Mouse (Mus musculus): ENCODE measurements around the gene Gm813. TPM values are rescaled to one million over a fixed set of nuclear protein-coding genes. Genes with fewer than 3 reads are reported as not detected.

Gm813 gene
- polyA plus RNA-seq, 1 experiment from 2014 or later: not detected

GRCm38 (mm10) chr16:58604680-58605079 lies 12.1 kb downstream of the Gm813 start:
- no peak overlapping the region for H3K27ac ChIP-seq (replicated peaks)
- H3K4me3 ChIP-seq (ENCODE audit: low read depth, low read length): no peak overlapping the region
- H3K9me3 ChIP-seq (ENCODE audit: control insufficient read depth, low read length): no peaks in the 10 kb centered on the region
- TF ChIP-seq CTCF (IDR thresholded peaks at IDR 0.05; ENCODE audit: low read depth) (no peak), EP300 (optimal IDR thresholded peaks at IDR 0.05) (no peak)
- no peaks in the 10 kb centered on the region for H3K4me1 ChIP-seq (replicated peaks; ENCODE audit: control insufficient read depth, insufficient read depth)
- no peaks in the 10 kb centered on the region for H3K27me3 ChIP-seq (ENCODE audit: control insufficient read depth, insufficient read depth, low read length)
- ATAC-seq (ENCODE audit: low FRiP score, low TSS enrichment): no peak
- H3K4me2 ChIP-seq (replicated peaks; ENCODE audit: low read depth): no peak overlapping the region
- no peak for DNase-seq (ENCODE audit: low spot score)
- no peak overlapping the region for H3K9ac ChIP-seq (ENCODE audit: low read length)
- H3K36me3 ChIP-seq (ENCODE audit: control insufficient read depth, insufficient read depth, low read length): no peaks in the 10 kb centered on the region

- Histone ChIP-seq H3K27me3 (ENCODE audit: control insufficient read depth, insufficient read depth, low read length) (no peaks in the 10 kb centered on the region), H3K9ac (ENCODE audit: low read length) (no peak overlapping the region), H3K4me1 (replicated peaks; ENCODE audit: control insufficient read depth, insufficient read depth) (no peaks in the 10 kb centered on the region), H3K9me3 (ENCODE audit: control insufficient read depth, low read length) (no peaks in the 10 kb centered on the region), H3K4me3 (ENCODE audit: low read depth, low read length) (no peak overlapping the region), H3K36me3 (ENCODE audit: control insufficient read depth, insufficient read depth, low read length) (no peaks in the 10 kb centered on the region), H3K27ac (replicated peaks) (no peak overlapping the region), H3K4me2 (replicated peaks; ENCODE audit: low read depth) (no peak overlapping the region)
- WGBS: 71% methylated on average over 2 of the region's 2 CpGs
- DNase-seq (ENCODE audit: low spot score): no peak
- TF ChIP-seq CTCF (IDR thresholded peaks at IDR 0.05; ENCODE audit: low read depth): no peak
- TF ChIP-seq EP300 (optimal IDR thresholded peaks at IDR 0.05): no peak
- no peak for ATAC-seq (ENCODE audit: low FRiP score, low TSS enrichment)
Measured at GRCm38 (mm10) chr16:58603831-58604230, 12.9 kb downstream of the Gm813 start.

GRCm38 (mm10) chr16:58600846-58601245 lies 15.9 kb downstream of the Gm813 start:
- TF ChIP-seq CTCF (IDR thresholded peaks at IDR 0.05; ENCODE audit: low read depth): no peak
- TF ChIP-seq EP300 (optimal IDR thresholded peaks at IDR 0.05): no peak
- no peaks in the 10 kb centered on the region for H3K36me3 ChIP-seq (ENCODE audit: control insufficient read depth, insufficient read depth, low read length)
- ATAC-seq (ENCODE audit: low FRiP score, low TSS enrichment) (no peak), DNase-seq (ENCODE audit: low spot score) (no peak)
- H3K9ac ChIP-seq (ENCODE audit: low read length): no peak overlapping the region
- no peak overlapping the region for H3K4me3 ChIP-seq (ENCODE audit: low read depth, low read length)
- no peak overlapping the region for H3K4me2 ChIP-seq (replicated peaks; ENCODE audit: low read depth)
- no peaks in the 10 kb centered on the region for H3K27me3 ChIP-seq (ENCODE audit: control insufficient read depth, insufficient read depth, low read length)
- WGBS: 83% methylated on average over 6 of the region's 6 CpGs
- no peaks in the 10 kb centered on the region for H3K4me1 ChIP-seq (replicated peaks; ENCODE audit: control insufficient read depth, insufficient read depth)
- no peak overlapping the region for H3K27ac ChIP-seq (replicated peaks)
- no peaks in the 10 kb centered on the region for H3K9me3 ChIP-seq (ENCODE audit: control insufficient read depth, low read length)

- no peak for TF ChIP-seq CTCF (IDR thresholded peaks at IDR 0.05; ENCODE audit: low read depth)
- no peak for TF ChIP-seq EP300 (optimal IDR thresholded peaks at IDR 0.05)
- ATAC-seq (ENCODE audit: low FRiP score, low TSS enrichment): no peak
- Histone ChIP-seq H3K4me3 (ENCODE audit: low read depth, low read length) (no peak overlapping the region), H3K27me3 (ENCODE audit: control insufficient read depth, insufficient read depth, low read length) (no peaks in the 10 kb centered on the region), H3K9me3 (ENCODE audit: control insufficient read depth, low read length) (no peaks in the 10 kb centered on the region), H3K4me1 (replicated peaks; ENCODE audit: control insufficient read depth, insufficient read depth) (no peaks in the 10 kb centered on the region), H3K27ac (replicated peaks) (no peak overlapping the region), H3K36me3 (ENCODE audit: control insufficient read depth, insufficient read depth, low read length) (no peaks in the 10 kb centered on the region), H3K9ac (ENCODE audit: low read length) (no peak overlapping the region), H3K4me2 (replicated peaks; ENCODE audit: low read depth) (no peak overlapping the region)
- no peak for DNase-seq (ENCODE audit: low spot score)
- WGBS: 50% methylated on average over 3 of the region's 3 CpGs
Measured at GRCm38 (mm10) chr16:58591299-58591698, 25.5 kb downstream of the Gm813 start.

GRCm38 (mm10) chr16:58589444-58589843 lies 27.3 kb downstream of the Gm813 start:
- Histone ChIP-seq H3K36me3 (ENCODE audit: control insufficient read depth, insufficient read depth, low read length) (no peaks in the 10 kb centered on the region), H3K27ac (replicated peaks) (no peak overlapping the region), H3K9me3 (ENCODE audit: control insufficient read depth, low read length) (no peaks in the 10 kb centered on the region), H3K4me1 (replicated peaks; ENCODE audit: control insufficient read depth, insufficient read depth) (no peaks in the 10 kb centered on the region), H3K9ac (ENCODE audit: low read length) (no peak overlapping the region), H3K27me3 (ENCODE audit: control insufficient read depth, insufficient read depth, low read length) (no peaks in the 10 kb centered on the region), H3K4me2 (replicated peaks; ENCODE audit: low read depth) (no peak overlapping the region), H3K4me3 (ENCODE audit: low read depth, low read length) (no peak overlapping the region)
- TF ChIP-seq EP300 (optimal IDR thresholded peaks at IDR 0.05) (no peak), CTCF (IDR thresholded peaks at IDR 0.05; ENCODE audit: low read depth) (no peak)
- ATAC-seq (ENCODE audit: low FRiP score, low TSS enrichment) (no peak), DNase-seq (ENCODE audit: low spot score) (no peak)

- H3K4me1 ChIP-seq (replicated peaks; ENCODE audit: control insufficient read depth, insufficient read depth): no peaks in the 10 kb centered on the region
- ATAC-seq (ENCODE audit: low FRiP score, low TSS enrichment) (peak; percentile 49), DNase-seq (ENCODE audit: low spot score) (no peak)
- no peak for TF ChIP-seq EP300 (optimal IDR thresholded peaks at IDR 0.05)
- no peak overlapping the region for H3K4me2 ChIP-seq (replicated peaks; ENCODE audit: low read depth)
- H3K27ac ChIP-seq (replicated peaks): no peak overlapping the region
- no peak overlapping the region for H3K4me3 ChIP-seq (ENCODE audit: low read depth, low read length)
- no peaks in the 10 kb centered on the region for H3K27me3 ChIP-seq (ENCODE audit: control insufficient read depth, insufficient read depth, low read length)
- H3K36me3 ChIP-seq (ENCODE audit: control insufficient read depth, insufficient read depth, low read length): no peaks in the 10 kb centered on the region
- H3K9ac ChIP-seq (ENCODE audit: low read length): no peak overlapping the region
- 63% methylated on average over 6 of the region's 6 CpGs for WGBS
- no peaks in the 10 kb centered on the region for H3K9me3 ChIP-seq (ENCODE audit: control insufficient read depth, low read length)
Measured at GRCm38 (mm10) chr16:58573949-58574722, 42.6 kb downstream of the Gm813 start.
